Mouse (Mus musculus): ENCODE results near the gene Fndc3a. TPM values are rescaled to one million over a fixed set of nuclear protein-coding genes. Genes with fewer than 3 reads are reported as not detected.

Gene Fndc3a
- total RNA-seq, 2 experiments from 2014 or later, result 36.7 to 37.0 TPM

GRCm38 (mm10) chr14:72563941-72564340 is 145.9 kb downstream of the Fndc3a start:
- DNase-seq (ENCODE audit: extremely low spot score in 1 of 2, low spot score in 1 of 2), result no peak

GRCm38 (mm10) chr14:72558795-72559194 is 151.0 kb downstream of the Fndc3a start:
- no peak for DNase-seq (ENCODE audit: extremely low spot score in 1 of 2, low spot score in 1 of 2)

GRCm38 (mm10) chr14:72555846-72556245 is 154.0 kb downstream of the Fndc3a start:
- DNase-seq (ENCODE audit: extremely low spot score in 1 of 2, low spot score in 1 of 2), result no peak

- no peak for DNase-seq (ENCODE audit: extremely low spot score in 1 of 2, low spot score in 1 of 2)
These were observed 173.3 kb downstream of the Fndc3a start for GRCm38 (mm10) chr14:72536392-72537017.

- DNase-seq (ENCODE audit: extremely low spot score in 1 of 2, low spot score in 1 of 2), result no peak
These were observed 175.9 kb downstream of the Fndc3a start for GRCm38 (mm10) chr14:72533862-72534261.

GRCm38 (mm10) chr14:72532028-72532917 is 177.5 kb downstream of the Fndc3a start:
- DNase-seq (ENCODE audit: extremely low spot score in 1 of 2, low spot score in 1 of 2), result peak in 1 of 2 experiments; percentile 10

GRCm38 (mm10) chr14:72527126-72527525 is 182.7 kb downstream of the Fndc3a start:
- no peak for DNase-seq (ENCODE audit: extremely low spot score in 1 of 2, low spot score in 1 of 2)

- DNase-seq (ENCODE audit: extremely low spot score in 1 of 2, low spot score in 1 of 2), result no peak
These were observed 190.2 kb downstream of the Fndc3a start for GRCm38 (mm10) chr14:72519561-72519960.

- no peak for DNase-seq (ENCODE audit: extremely low spot score in 1 of 2, low spot score in 1 of 2)
These were observed 191.0 kb downstream of the Fndc3a start for GRCm38 (mm10) chr14:72518786-72519185.

GRCm38 (mm10) chr14:72516376-72516775 is 193.4 kb downstream of the Fndc3a start:
- DNase-seq (ENCODE audit: extremely low spot score in 1 of 2, low spot score in 1 of 2), result peak in 1 of 2 experiments; percentile 63

- DNase-seq (ENCODE audit: extremely low spot score in 1 of 2, low spot score in 1 of 2), result no peak
These were observed 202.9 kb downstream of the Fndc3a start for GRCm38 (mm10) chr14:72506723-72507420.

GRCm38 (mm10) chr14:72506018-72506722 is 203.6 kb downstream of the Fndc3a start:
- DNase-seq (ENCODE audit: extremely low spot score in 1 of 2, low spot score in 1 of 2), result no peak

- no peak for DNase-seq (ENCODE audit: extremely low spot score in 1 of 2, low spot score in 1 of 2)
These were observed 204.8 kb downstream of the Fndc3a start for GRCm38 (mm10) chr14:72504985-72505384.

GRCm38 (mm10) chr14:72503241-72503640 is 206.6 kb downstream of the Fndc3a start:
- no peak for DNase-seq (ENCODE audit: extremely low spot score in 1 of 2, low spot score in 1 of 2)

GRCm38 (mm10) chr14:72493775-72494174 is 216.0 kb downstream of the Fndc3a start:
- DNase-seq (ENCODE audit: extremely low spot score in 1 of 2, low spot score in 1 of 2), result no peak

- DNase-seq (ENCODE audit: extremely low spot score in 1 of 2, low spot score in 1 of 2), result no peak
These were observed 218.1 kb downstream of the Fndc3a start, which contains the start of gene Gm9195 for GRCm38 (mm10) chr14:72491738-72492137. Gene Gm9195 (minus strand): TSS chr14:72491838.

- no peak for DNase-seq (ENCODE audit: extremely low spot score in 1 of 2, low spot score in 1 of 2)
These were observed 219.4 kb downstream of the Fndc3a start for GRCm38 (mm10) chr14:72490367-72490766.
